In genomic region chr5:117993550-117993949, GRCm38 (mm10) we compare ENCODE assay signal across 6 mouse cellular contexts.
"Had no signal": no experiment of that assay in that cellular context is flagged by ENCODE, and none has a peak within 500 bp of the region (broad histone marks: within the 10 kb centered on the region; RNA-seq: fewer than 3 reads in every experiment).

No protein-coding gene starts in this region.

- DNase-seq: kidney, adult 11 months; kidney, adult 9 months; kidney, postnatal 36 days; midbrain, embryonic 14.5 days; thymus, adult 2 months; thymus, postnatal 25 days had no signal
